Mouse (Mus musculus) small intestine, adult 2 months (tissue): ENCODE data around the gene Ptf1a.

Source experiments
- CTCF ChIP-seq: fragments of 200-500 bp; IDR thresholded peaks from 2 replicates; pipeline ENCODE4 v1.5.1; 2012; ENCODE audit warnings: low read depth, mild to moderate bottlenecking, control low read depth, inconsistent platforms, low read length, moderate library complexity, mixed read lengths; ENCODE audit not compliant: insufficient replicate concordance, insufficient read length; ENCODE audit errors: extremely low read depth
- POLR2A ChIP-seq: fragments of 200-500 bp; IDR thresholded peaks from 2 replicates; pipeline ENCODE4 v1.6.1; 2012; ENCODE audit warnings: low read depth, mild to moderate bottlenecking, control low read depth, inconsistent platforms, low read length, moderate library complexity

- TF ChIP-seq POLR2A, result no peak
- no peak for TF ChIP-seq CTCF
Measured at GRCm38 (mm10) chr2:19416066-19416465, 29.4 kb upstream of the Ptf1a start.
